Mouse (Mus musculus) frontal cortex, postnatal 14 days (tissue): ENCODE data around the gene Slc12a7.

Experiments
- DNase-seq, 2 experiments: peaks; one replicate each; pipeline ENCODE4 v3.0.0; 2022; ENCODE audit warnings: low spot score in 2 of 2

Slc12a7 gene

DNA sequence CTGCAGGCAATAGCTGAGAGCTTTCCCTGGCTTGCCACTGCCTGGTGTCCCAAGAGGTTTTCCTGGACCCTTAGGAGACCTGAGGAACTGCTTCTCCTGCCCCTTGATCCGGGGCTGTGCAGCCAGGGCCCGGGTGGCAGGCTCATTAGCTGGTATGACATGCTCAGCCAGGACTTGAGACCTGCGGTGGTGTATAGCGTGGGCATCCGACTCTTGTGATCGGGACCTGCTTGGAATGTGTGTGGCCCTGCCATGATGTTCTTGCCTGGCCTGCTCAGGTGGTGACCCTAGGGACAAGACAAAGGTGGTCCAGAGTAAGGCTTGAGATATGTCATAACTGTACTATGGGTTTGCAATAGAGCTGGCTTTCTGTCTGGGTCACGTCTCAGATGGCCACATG lies 88.4 kb downstream of the Slc12a7 start:
- no peak for DNase-seq

GRCm38 (mm10) chr13:73822187-73822800 lies 89.4 kb downstream of the Slc12a7 start:
- peak in 1 of 2 experiments; percentile 36 for DNase-seq

DNA sequence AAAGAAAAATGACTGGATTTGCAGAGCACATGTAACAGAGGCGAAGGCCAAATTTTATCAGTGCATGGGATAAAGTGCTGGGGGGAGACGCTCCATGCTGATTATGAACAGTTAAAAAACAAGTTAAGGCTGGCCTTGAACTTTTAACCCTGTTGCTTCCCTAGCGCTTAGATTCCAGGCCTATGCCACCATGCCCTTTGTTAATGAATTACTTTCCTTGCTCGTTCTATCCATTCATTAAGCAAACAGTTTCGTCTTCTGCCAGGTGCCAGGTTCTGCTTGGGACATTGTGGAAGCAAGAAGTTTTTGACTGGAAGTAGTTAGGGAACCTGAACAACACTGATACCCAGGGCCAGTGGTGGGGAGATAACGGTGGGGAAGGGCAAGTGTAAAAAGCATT lies 90.8 kb downstream of the Slc12a7 start:
- no peak for DNase-seq

DNA sequence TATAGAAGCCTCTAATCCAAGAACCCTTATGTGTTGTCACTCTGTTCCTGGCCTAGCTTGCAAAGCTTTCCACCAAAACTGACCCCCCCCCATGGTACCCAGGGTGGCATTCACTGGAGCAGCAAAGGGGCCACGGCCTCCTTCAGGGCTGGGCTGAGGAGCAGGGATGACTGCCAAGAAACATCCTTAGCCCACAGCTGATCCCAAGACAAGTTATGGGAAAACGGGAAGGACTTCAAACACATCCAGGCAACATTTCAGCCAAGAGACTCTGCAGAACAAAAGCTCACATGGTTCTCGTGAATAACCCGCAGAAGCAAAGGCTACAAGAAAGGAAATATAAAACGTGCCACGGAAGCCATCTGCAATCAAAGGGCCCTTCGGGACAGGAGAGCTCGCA lies 94.3 kb downstream of the Slc12a7 start:
- no peak for DNase-seq

GRCm38 (mm10) chr13:73831486-73831885 lies 98.6 kb downstream of the Slc12a7 start:
- DNase-seq, result peak in 1 of 2 experiments; percentile 52

DNA sequence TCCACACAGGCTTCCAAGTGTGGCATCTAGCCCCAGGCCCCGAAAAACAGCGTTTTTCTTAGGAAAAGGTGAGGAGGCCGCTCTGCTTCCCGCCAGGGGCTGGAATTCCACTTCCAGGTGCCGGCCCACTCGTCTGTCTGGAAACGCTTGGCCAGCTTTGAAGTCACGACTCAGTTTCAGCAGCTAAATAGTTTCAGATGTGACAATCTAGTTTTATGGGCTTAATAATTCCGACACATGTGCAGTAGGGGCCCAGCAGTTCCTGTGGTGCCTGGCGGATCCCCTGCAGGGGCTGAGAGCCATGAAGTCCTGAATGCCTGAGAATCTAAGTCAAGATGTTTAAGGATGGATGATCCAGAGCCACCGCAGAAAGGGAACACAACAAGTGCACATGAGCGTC lies 100.9 kb downstream of the Slc12a7 start:
- no peak for DNase-seq

DNA sequence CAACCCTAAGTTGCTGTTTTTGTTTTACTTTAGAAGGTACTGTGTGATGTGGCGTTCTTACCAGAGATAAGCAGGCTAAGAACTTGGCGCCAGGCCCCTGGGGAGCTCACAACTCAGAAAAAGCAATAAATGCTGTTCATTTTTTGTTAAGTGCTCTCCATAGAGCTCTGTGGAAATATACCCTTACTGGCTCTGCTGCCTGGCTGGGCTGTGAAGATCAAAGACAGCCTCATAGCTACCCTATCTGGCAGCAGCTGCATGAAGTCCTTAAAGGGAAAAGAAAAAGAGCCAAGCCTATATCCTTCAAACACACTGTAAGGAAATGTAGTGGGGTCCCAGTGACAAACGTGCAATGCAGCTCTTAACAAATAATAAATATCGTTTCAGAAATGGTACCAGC lies 102.9 kb downstream of the Slc12a7 start:
- DNase-seq, result no peak

DNA sequence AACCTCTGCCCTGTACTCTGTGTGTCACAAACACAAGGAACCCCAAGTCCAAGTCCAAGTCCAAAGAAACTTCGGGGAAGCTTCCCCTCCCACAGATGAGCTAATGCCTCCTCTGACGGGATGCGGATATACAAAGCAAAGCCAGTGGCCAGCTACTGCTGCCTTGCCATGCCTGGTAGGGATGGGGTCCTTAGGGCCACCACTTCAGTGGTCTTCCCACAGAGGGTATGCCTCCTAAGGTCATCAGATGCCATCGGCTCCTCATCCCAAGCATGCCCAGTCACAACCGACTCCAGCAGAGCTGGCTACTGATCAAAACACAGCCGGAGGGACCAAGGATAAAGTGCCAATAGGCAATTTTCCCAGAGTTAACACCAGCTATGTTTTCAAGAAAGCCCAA lies 103.6 kb downstream of the Slc12a7 start:
- DNase-seq, result no peak

GRCm38 (mm10) chr13:73837708-73838107 lies 104.8 kb downstream of the Slc12a7 start:
- no peak for DNase-seq

- no peak for DNase-seq
Measured at GRCm38 (mm10) chr13:73839137-73839548, 106.2 kb downstream of the Slc12a7 start.

- no peak for DNase-seq
Measured at GRCm38 (mm10) chr13:73839740-73840139, 106.8 kb downstream of the Slc12a7 start.

GRCm38 (mm10) chr13:73842696-73843095 lies 109.8 kb downstream of the Slc12a7 start:
- DNase-seq, result no peak

DNA sequence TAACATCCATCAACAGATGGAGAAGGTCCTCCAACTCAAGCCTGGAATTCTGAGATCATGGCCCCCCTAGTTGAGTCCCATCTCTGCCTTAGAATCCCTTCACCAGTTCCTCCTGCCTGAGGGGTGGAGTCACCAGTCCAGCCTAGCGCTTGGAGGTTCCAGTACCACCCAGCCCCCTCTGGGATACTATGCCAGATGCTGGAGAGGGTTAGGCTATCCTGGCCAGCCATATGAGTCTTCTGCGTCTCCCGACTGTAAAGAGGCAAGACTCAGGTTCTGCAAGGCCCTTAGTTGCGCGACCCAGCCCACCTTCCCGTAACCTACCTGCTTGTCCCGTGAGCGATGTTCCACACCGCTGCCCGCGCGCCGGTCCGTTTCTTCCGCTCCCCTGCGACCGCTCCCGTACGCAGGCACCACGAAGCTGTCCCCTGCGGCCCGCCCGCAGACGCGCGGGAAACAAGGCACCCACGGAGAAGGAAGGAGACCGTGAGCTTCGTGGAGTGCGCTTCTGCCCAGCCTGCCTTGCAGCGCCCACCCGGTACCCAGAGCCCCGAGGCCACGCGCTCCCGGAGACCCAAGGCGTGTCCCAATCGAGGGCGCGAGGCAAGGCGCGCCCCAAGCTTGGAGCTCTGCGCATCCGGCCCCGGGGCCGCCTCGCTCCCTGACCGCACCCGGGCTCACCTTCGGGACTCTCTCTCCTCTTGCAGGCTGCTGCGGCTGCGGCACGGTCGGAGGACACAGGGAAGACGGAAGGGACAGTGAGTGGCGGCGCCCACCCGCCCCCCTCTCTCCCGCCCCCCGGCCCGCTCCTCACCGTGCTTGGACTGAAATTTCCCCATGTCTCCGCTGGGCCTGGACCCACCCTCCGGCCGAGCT lies 113.9 kb downstream of the Slc12a7 start:
- no peak for DNase-seq

DNA sequence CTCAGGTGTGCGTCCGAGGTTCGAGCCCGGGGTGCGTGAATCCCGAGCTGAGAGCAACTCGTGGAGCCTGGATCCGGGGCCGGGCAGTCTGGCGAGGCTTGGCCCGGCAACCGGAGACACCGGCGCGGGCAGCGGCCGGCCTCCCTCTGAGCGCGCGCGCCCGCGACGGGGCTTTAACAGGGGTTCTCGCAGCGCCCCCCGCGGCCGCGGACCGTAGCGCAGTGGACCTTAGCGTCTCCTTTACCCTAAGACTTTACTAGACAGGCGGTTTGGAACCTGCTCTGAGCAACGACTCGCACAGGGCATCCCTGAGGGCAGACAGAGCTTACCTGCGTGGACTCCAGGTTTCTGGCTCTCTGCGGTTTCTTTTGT lies 114.6 kb downstream of the Slc12a7 start, which contains the start of gene Nkd2:
Nkd2 (minus strand) TSS at position 167 of the 372 bp plus-strand sequence.
- peak; percentile 13 to 64 for DNase-seq
